Mouse (Mus musculus) frontal cortex, postnatal 10 days (tissue): Measurements from ENCODE around the gene Cul7.

Experiments used
- DNase-seq, 2 experiments: peaks; one replicate each; pipeline ENCODE4 v3.0.0; 2022; ENCODE audit warnings: low spot score in 2 of 2, mixed read lengths in 1 of 2

The Cul7 gene

GRCm38 (mm10) chr17:46704887-46705835, 55.0 kb downstream of the Cul7 start, which contains the start of gene Ppp2r5d:
Gene Ppp2r5d, minus strand, starts transcription at chr17:46705111.
- DNase-seq = peak; percentile 96

- no peak for DNase-seq
Measured at GRCm38 (mm10) chr17:46706375-46707089, 56.4 kb downstream of the Cul7 start.

GRCm38 (mm10) chr17:46710959-46711597, 60.9 kb downstream of the Cul7 start, which contains the start of gene Pex6:
Gene Pex6, plus strand, starts transcription at chr17:46711463.
- peak; percentile 87 to 88 for DNase-seq

- peak in 1 of 2 experiments; percentile 34 for DNase-seq
Measured at GRCm38 (mm10) chr17:46711612-46712271, 61.6 kb downstream of the Cul7 start.

- no peak for DNase-seq
Measured at GRCm38 (mm10) chr17:46712442-46712841, 62.3 kb downstream of the Cul7 start.

GRCm38 (mm10) chr17:46713849-46714248, 63.7 kb downstream of the Cul7 start:
- DNase-seq = no peak
